Comparison of ENCODE assay signal across 8 mouse cellular contexts in the genomic region with DNA sequence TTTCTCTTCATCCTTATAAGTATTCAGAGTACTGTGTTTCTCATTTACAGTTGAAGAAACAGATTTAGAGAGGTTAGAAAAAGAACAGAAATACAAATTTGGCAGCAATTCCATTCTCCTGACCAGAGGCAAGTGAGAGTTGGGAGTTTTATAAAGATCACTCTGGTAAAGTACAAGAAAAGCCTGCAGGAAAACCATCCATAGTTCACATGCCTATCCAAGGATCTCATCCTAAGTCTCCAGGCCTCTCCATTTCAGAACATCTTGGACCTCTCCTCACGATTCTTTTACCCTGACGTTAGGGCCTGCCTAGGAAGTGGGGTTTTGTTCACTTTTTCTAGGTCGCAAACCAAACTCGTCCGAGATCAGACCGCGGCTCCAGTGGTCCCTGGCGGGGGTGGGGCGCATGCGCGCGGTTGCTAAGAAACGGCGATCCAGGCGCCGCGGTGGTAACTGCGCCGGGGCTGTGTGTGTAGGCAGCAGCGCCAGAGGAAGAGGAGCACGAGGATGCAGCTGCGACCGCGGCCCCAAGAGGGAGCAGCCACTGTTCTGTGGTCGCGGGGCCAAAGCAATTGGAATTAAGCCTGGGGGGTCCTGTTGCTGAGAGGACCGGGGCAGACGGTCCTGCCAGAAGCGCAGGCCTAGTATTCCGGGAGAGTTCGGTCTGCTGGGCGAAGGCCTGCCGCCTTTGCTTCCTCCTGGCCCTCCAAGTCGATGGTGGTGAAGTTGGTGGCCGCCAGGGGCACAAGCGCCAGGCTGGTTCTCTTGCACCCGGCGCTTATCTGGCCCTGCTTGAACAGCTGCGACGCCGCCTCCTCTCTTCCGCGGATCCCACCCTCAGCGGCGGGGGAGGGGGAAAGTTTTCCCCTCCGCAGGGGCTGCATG. TPM values are rescaled to one million over a fixed set of nuclear protein-coding genes. Genes with fewer than 3 reads are reported as not detected.
DNase-seq lines count a peak whose midpoint lies in the region; ATAC-seq lines count a peak whose summit lies in the region.

A gene (plus strand): TSS at position 452 of the 885 bp plus-strand sequence.

- H3K27me3 ChIP-seq in intestine, embryonic 15.5 days (replicated peaks): no peaks in the 10 kb centered on the region

- H3K4me1 ChIP-seq in intestine, embryonic 15.5 days (replicated peaks): no peaks in the 10 kb centered on the region

- no peaks in the 10 kb centered on the region for H3K36me3 ChIP-seq in intestine, embryonic 15.5 days

- H3K4me3 ChIP-seq in intestine, embryonic 15.5 days (replicated peaks): peak within 1 kb of the TSS; percentile 47

- DNase-seq in adrenal gland, postnatal 10 days: peak; percentile 66
- peak; percentile 64 for DNase-seq in embryo, embryonic 11.5 days (ENCODE audit: low read depth, low spot score)
- peak; percentile 48 to 66 for DNase-seq in gastrocnemius, postnatal 4 days (ENCODE audit: low spot score in 2 of 2)
- DNase-seq in left cerebral cortex, postnatal 14 days (ENCODE audit: low spot score in 2 of 2): peak; percentile 70 to 75
- DNase-seq in right cerebral cortex, postnatal 25 days: peak; percentile 78
- DNase-seq in yolk sac, embryonic 10.5 days (ENCODE audit: low spot score): peak; percentile 66

- peak; percentile 99 for ATAC-seq in intestine, embryonic 15.5 days
- ATAC-seq in megakaryocyte-erythroid progenitor cell, adult 5-6 weeks (replicated peaks; ENCODE audit: low FRiP score, low TSS enrichment, poor library complexity, severe bottlenecking): peak; percentile 99

- no peaks in the 10 kb centered on the region for H3K9me3 ChIP-seq in intestine, embryonic 15.5 days

- intact Hi-C loops in left cerebral cortex, postnatal 14 days (cut with DNase I): no loop called here

- WGBS in intestine, embryonic 15.5 days: 23% methylated on average over 38 of the region's 46 CpGs

- H3K27ac ChIP-seq in intestine, embryonic 15.5 days: peak within 1 kb of the TSS; percentile 36; the same call in 1 of the 2 replicates

- peak within 1 kb of the TSS; percentile 26; the same call in 1 of the 2 replicates for H3K9ac ChIP-seq in intestine, embryonic 15.5 days

- peak within 1 kb of the TSS; percentile 66 for H3K4me2 ChIP-seq in intestine, embryonic 15.5 days (replicated peaks)

RNA-seq across cellular contexts. Expression of the gene that starts here (rescaled TPM):
- total RNA-seq in adrenal gland, postnatal 10 days (2021): 1 to 10 TPM; 2.7 to 4.2 TPM
- total RNA-seq in gastrocnemius, postnatal 4 days (2021): 1 to 10 TPM; 3.4 to 3.5 TPM
- 2.1 and 2.5 TPM in 2 replicates for polyA plus RNA-seq in intestine, embryonic 15.5 days (2015; fragmentation: Nextera tagmentation; extraction: Ambion mirVana)
- 10 to 100 TPM; 23.0 to 28.2 TPM for total RNA-seq in left cerebral cortex, postnatal 14 days (2021)
- total RNA-seq in megakaryocyte-erythroid progenitor cell, adult 5-6 weeks (2014; fragmentation: Nextera tagmentation): 0.35 and 1.4 TPM in 2 replicates
- 0.28 and 0.80 TPM in 2 replicates for total RNA-seq in megakaryocyte-erythroid progenitor cell, adult 5-6 weeks (2017)

Comparison
In these comparisons a context has a peak if more than half of its experiments do, and no peak if none do; other contexts are left out.
1. Peak in every context shown above with its lines: DNase-seq, ATAC-seq, H3K4me3 ChIP-seq and H3K27ac ChIP-seq.
2. RNA of the gene that starts here (total RNA-seq): 23.0 to 28.2 TPM in left cerebral cortex, postnatal 14 days; 2.7 to 4.2 TPM in adrenal gland, postnatal 10 days, 3.4 to 3.5 TPM in gastrocnemius, postnatal 4 days and 0.28 to 1.4 TPM in megakaryocyte-erythroid progenitor cell, adult 5-6 weeks; every median in the first group is over 4 times any median in the second.